Mouse (Mus musculus): Measurements from ENCODE around the gene Rxfp2. TPM values are rescaled to one million over a fixed set of nuclear protein-coding genes. Genes with fewer than 3 reads are reported as not detected.

The Rxfp2 gene
- total and polyA plus RNA-seq, 3 experiments = not detected

- H3K27ac ChIP-seq (ENCODE audit: insufficient read depth, low read depth) = no peak overlapping the region
- no peak for DNase-seq (ENCODE audit: extremely low read depth)
- no peak overlapping the region for H3K9ac ChIP-seq (ENCODE audit: insufficient read depth, low read depth)
- dilution Hi-C loops (cut with MboI; ENCODE audit: extremely low pct_ligation_motif_present, extremely low pct_unique_long_range_greater_than_20kb, low sequenced_read_pairs) = no loop called here
- no peaks in the 10 kb centered on the region for H3K79me2 ChIP-seq (replicated peaks; ENCODE audit: control insufficient read depth, extremely low read depth, insufficient read depth, poor library complexity, severe bottlenecking)
- TF ChIP-seq PAX5 (IDR thresholded peaks at IDR 0.05; ENCODE audit: low read length) (no peak), USF2 (conservative IDR thresholded peaks at IDR 0.05; ENCODE audit: low read depth, low read length) (no peak), BHLHE40 (IDR thresholded peaks at IDR 0.05; ENCODE audit: low read depth, low read length) (no peak), RAD21 (IDR thresholded peaks at IDR 0.05; ENCODE audit: low read depth, low read length) (no peak), ZNF384 (IDR thresholded peaks at IDR 0.05; ENCODE audit: low read depth, low read length) (no peak), POLR2AphosphoS2 (IDR thresholded peaks at IDR 0.05; ENCODE audit: low read depth, low read length) (no peak), E2F4 (IDR thresholded peaks at IDR 0.05; ENCODE audit: insufficient replicate concordance, low read depth, low read length) (no peak), UBTF (IDR thresholded peaks at IDR 0.05; ENCODE audit: low read depth, low read length) (no peak), HCFC1 (IDR thresholded peaks at IDR 0.05; ENCODE audit: low read depth, low read length) (no peak), SMC3 (IDR thresholded peaks at IDR 0.05; ENCODE audit: low read depth, low read length) (no peak), NRF1 (IDR thresholded peaks at IDR 0.05; ENCODE audit: low read depth, low read length) (no peak), GABPA (IDR thresholded peaks at IDR 0.05; ENCODE audit: insufficient replicate concordance, low read depth, low read length) (no peak), CHD2 (IDR thresholded peaks at IDR 0.05; ENCODE audit: low read length) (no peak), CHD1 (IDR thresholded peaks at IDR 0.05; ENCODE audit: low read depth, low read length) (no peak), NELFE (IDR thresholded peaks at IDR 0.05; ENCODE audit: low read depth, low read length) (no peak), CTCF (conservative IDR thresholded peaks at IDR 0.05 in 1 of 2, IDR thresholded peaks at IDR 0.05 in 1 of 2; ENCODE audit: low read depth in 2 of 2, low read length in 2 of 2) (no peak), MEF2A (IDR thresholded peaks at IDR 0.05; ENCODE audit: borderline replicate concordance, low read depth, low read length) (no peak)
- peaks cover 2% of the 10 kb centered on the region for H3K27me3 ChIP-seq (replicated peaks)
- H3K4me3 ChIP-seq (replicated peaks in 1 of 3; ENCODE audit: low read depth in 2 of 3, low read length in 2 of 3, poor library complexity in 1 of 3) = no peak overlapping the region
- H3K4me1 ChIP-seq (ENCODE audit: control insufficient read depth in 1 of 2, insufficient read depth in 2 of 2) = no peaks in the 10 kb centered on the region; a peak in 1 of 4 replicates
- H3K4me2 ChIP-seq (ENCODE audit: insufficient read depth, low read depth, poor library complexity, severe bottlenecking) = no peak overlapping the region
- H3K36me3 ChIP-seq (replicated peaks in 1 of 2; ENCODE audit: control insufficient read depth in 1 of 2, insufficient read depth in 1 of 2, low read length in 1 of 2) = no peaks in the 10 kb centered on the region
- H3K9me3 ChIP-seq (replicated peaks; ENCODE audit: low read length) = peaks cover 53% of the 10 kb centered on the region
- in situ Hi-C loops (cut with MboI; ENCODE audit: low pct_ligation_motif_present, low pct_unique_long_range_greater_than_20kb, low sequenced_read_pairs) = no loop called here
Observed at GRCm38 (mm10) chr5:150036286-150036685, 17.8 kb downstream of the Rxfp2 start.

GRCm38 (mm10) chr5:150036918-150037317 is 18.4 kb downstream of the Rxfp2 start:
- no peak overlapping the region for H3K4me2 ChIP-seq (ENCODE audit: insufficient read depth, low read depth, poor library complexity, severe bottlenecking)
- H3K27me3 ChIP-seq (replicated peaks) = peaks cover 2% of the 10 kb centered on the region
- no peaks in the 10 kb centered on the region for H3K79me2 ChIP-seq (replicated peaks; ENCODE audit: control insufficient read depth, extremely low read depth, insufficient read depth, poor library complexity, severe bottlenecking)
- dilution Hi-C loops (cut with MboI; ENCODE audit: extremely low pct_ligation_motif_present, extremely low pct_unique_long_range_greater_than_20kb, low sequenced_read_pairs) = no loop called here
- H3K27ac ChIP-seq (ENCODE audit: insufficient read depth, low read depth) = no peak overlapping the region
- DNase-seq (ENCODE audit: extremely low read depth) = no peak
- H3K4me3 ChIP-seq (replicated peaks in 1 of 3; ENCODE audit: low read depth in 2 of 3, low read length in 2 of 3, poor library complexity in 1 of 3) = no peak overlapping the region
- H3K36me3 ChIP-seq (replicated peaks in 1 of 2; ENCODE audit: control insufficient read depth in 1 of 2, insufficient read depth in 1 of 2, low read length in 1 of 2) = no peaks in the 10 kb centered on the region
- H3K4me1 ChIP-seq (ENCODE audit: control insufficient read depth in 1 of 2, insufficient read depth in 2 of 2) = no peaks in the 10 kb centered on the region; a peak in 1 of 4 replicates
- H3K9ac ChIP-seq (ENCODE audit: insufficient read depth, low read depth) = no peak overlapping the region
- in situ Hi-C loops (cut with MboI; ENCODE audit: low pct_ligation_motif_present, low pct_unique_long_range_greater_than_20kb, low sequenced_read_pairs) = no loop called here
- H3K9me3 ChIP-seq (replicated peaks; ENCODE audit: low read length) = peaks cover 54% of the 10 kb centered on the region
- TF ChIP-seq NELFE (IDR thresholded peaks at IDR 0.05; ENCODE audit: low read depth, low read length) (no peak), USF2 (conservative IDR thresholded peaks at IDR 0.05; ENCODE audit: low read depth, low read length) (no peak), ZNF384 (IDR thresholded peaks at IDR 0.05; ENCODE audit: low read depth, low read length) (no peak), CHD2 (IDR thresholded peaks at IDR 0.05; ENCODE audit: low read length) (no peak), PAX5 (IDR thresholded peaks at IDR 0.05; ENCODE audit: low read length) (no peak), MEF2A (IDR thresholded peaks at IDR 0.05; ENCODE audit: borderline replicate concordance, low read depth, low read length) (no peak), MAFK (IDR thresholded peaks at IDR 0.05; ENCODE audit: insufficient replicate concordance, low read length) (no peak), ELF1 (IDR thresholded peaks at IDR 0.05; ENCODE audit: low read depth, low read length) (no peak), JUND (conservative IDR thresholded peaks at IDR 0.05; ENCODE audit: low read depth, low read length) (no peak), TBP (conservative IDR thresholded peaks at IDR 0.05; ENCODE audit: low read depth, low read length) (no peak), RCOR1 (conservative IDR thresholded peaks at IDR 0.05; ENCODE audit: low read depth, low read length) (no peak), ZKSCAN1 (IDR thresholded peaks at IDR 0.05; ENCODE audit: borderline replicate concordance, low read depth, low read length) (no peak), ETS1 (conservative IDR thresholded peaks at IDR 0.05; ENCODE audit: low read depth, low read length) (no peak), POLR2A (IDR thresholded peaks at IDR 0.05; ENCODE audit: low read depth, low read length) (no peak), GABPA (IDR thresholded peaks at IDR 0.05; ENCODE audit: insufficient replicate concordance, low read depth, low read length) (no peak), RAD21 (IDR thresholded peaks at IDR 0.05; ENCODE audit: low read depth, low read length) (no peak), HCFC1 (IDR thresholded peaks at IDR 0.05; ENCODE audit: low read depth, low read length) (no peak), BHLHE40 (IDR thresholded peaks at IDR 0.05; ENCODE audit: low read depth, low read length) (no peak)
